Mouse (Mus musculus): ENCODE data around the gene Gm3173. TPM values are rescaled to one million over a fixed set of nuclear protein-coding genes. Genes with fewer than 3 reads are reported as not detected.
"Not testable (repeated sequence)": the region's sequence is repeated elsewhere in the genome, so short reads cannot be mapped to it uniquely, and the experiment has no call there.

Gene Gm3173
- total RNA-seq (2012; rRNA removed): not detected in 2 replicates

DNA sequence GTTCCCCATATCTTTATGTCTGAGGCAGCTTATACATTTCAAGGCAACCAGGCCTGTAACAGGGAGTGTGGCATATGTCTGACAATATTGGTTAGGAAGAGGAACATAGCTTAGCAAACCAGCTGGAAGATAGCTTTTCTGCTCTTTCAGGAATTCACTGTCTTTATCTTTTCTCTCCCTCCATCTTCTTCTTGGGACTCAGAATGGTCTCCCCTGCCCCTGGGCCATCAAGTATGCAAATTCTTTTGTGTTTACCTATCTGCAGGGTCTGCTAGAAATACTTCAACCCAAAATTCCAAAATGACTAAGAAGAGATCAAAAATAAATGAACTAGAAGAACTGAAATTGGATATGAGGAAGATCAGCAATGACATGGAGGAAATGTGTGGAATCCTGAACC lies at the start of gene Gm3173:
Gene Gm3173, plus strand, starts transcription at position 301 of the 400 bp plus-strand sequence.
- H3K9me3 ChIP-seq (ENCODE audit: control insufficient read depth, insufficient read depth, low read depth, low read length); H3K36me3 ChIP-seq (ENCODE audit: control insufficient read depth, insufficient read depth, low read length, poor library complexity, severe bottlenecking); H3K4me1 ChIP-seq (ENCODE audit: control insufficient read depth in 2 of 2, insufficient read depth in 2 of 2, low read length in 2 of 2, poor library complexity in 1 of 2); H3K27ac ChIP-seq (ENCODE audit: insufficient read depth, low read depth, low read length, poor library complexity, severe bottlenecking); H3K9ac ChIP-seq (ENCODE audit: insufficient read depth, low read depth, low read length, poor library complexity, severe bottlenecking); H3K4me3 ChIP-seq (ENCODE audit: insufficient read depth in 1 of 2, low read depth in 1 of 2, low read length in 2 of 2, poor library complexity in 1 of 2, severe bottlenecking in 1 of 2); in situ Hi-C loops (cut with MboI; ENCODE audit: low sequenced_read_pairs in 2 of 2, unreplicated experiment in 2 of 2); DNase-seq (ENCODE audit: low read depth, low spot score): not testable (repeated sequence)

DNA sequence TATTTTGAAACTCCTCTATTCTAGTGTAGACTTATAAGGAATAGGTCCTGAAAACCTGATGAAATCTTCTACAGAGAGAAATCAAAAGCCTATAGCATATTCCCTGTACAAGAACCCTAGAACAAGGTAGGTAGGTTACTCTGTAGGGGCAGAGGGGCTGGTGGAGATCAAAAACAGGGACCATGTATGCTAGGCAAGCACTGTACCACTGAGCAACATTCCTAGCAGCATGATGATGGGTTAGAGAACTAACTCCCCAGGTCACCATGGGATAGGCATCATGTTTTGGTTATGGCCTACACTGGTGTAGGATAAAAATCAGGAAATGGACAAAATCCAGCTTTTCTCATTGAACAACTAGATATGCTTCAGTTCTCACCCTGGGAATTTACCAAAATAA lies 45.2 kb upstream of the Gm3173 start:
- in situ Hi-C loops (cut with MboI; ENCODE audit: low sequenced_read_pairs in 2 of 2, unreplicated experiment in 2 of 2); H3K9me3 ChIP-seq (ENCODE audit: control insufficient read depth, insufficient read depth, low read depth, low read length); H3K4me3 ChIP-seq (ENCODE audit: insufficient read depth in 1 of 2, low read depth in 1 of 2, low read length in 2 of 2, poor library complexity in 1 of 2, severe bottlenecking in 1 of 2); H3K4me1 ChIP-seq (ENCODE audit: control insufficient read depth in 2 of 2, insufficient read depth in 2 of 2, low read length in 2 of 2, poor library complexity in 1 of 2); H3K27ac ChIP-seq (ENCODE audit: insufficient read depth, low read depth, low read length, poor library complexity, severe bottlenecking); DNase-seq (ENCODE audit: low read depth, low spot score); H3K36me3 ChIP-seq (ENCODE audit: control insufficient read depth, insufficient read depth, low read length, poor library complexity, severe bottlenecking); H3K9ac ChIP-seq (ENCODE audit: insufficient read depth, low read depth, low read length, poor library complexity, severe bottlenecking): not testable (repeated sequence)

DNA sequence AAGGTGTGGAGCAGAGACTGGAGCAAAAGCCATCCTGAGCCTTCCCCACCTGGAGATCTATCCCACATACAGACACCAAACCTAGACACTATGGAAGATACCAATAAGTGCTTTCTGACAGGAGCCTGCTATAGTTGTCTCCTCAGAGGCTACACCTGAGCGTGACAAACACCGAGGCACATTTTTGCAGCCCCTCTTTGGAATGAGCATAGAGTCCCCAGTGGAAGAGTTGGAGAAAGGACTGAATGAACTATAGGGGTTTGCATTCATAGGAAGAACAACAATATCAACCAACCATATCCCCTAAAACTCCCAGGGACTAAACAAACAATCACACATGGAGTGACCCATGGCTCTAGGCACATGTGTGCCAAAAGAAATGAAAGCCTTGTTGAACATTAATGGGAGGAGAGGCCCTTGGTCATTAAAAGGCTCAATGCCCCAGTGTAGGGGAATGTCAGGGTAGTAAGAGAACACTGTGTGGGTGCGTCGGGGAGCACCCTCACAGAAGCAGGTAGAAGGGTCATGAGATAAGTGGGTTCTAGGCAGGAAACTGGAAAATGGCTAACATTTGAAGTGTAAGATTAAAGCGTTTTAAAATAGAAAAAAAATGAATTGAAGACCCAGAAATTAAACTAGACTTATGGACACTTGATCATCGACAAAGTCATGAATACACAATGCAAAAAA lies 37.8 kb upstream of the Gm3173 start:
- H3K4me1 ChIP-seq (ENCODE audit: control insufficient read depth in 2 of 2, insufficient read depth in 2 of 2, low read length in 2 of 2, poor library complexity in 1 of 2); H3K27ac ChIP-seq (ENCODE audit: insufficient read depth, low read depth, low read length, poor library complexity, severe bottlenecking); H3K9ac ChIP-seq (ENCODE audit: insufficient read depth, low read depth, low read length, poor library complexity, severe bottlenecking); H3K36me3 ChIP-seq (ENCODE audit: control insufficient read depth, insufficient read depth, low read length, poor library complexity, severe bottlenecking); DNase-seq (ENCODE audit: low read depth, low spot score); H3K4me3 ChIP-seq (ENCODE audit: insufficient read depth in 1 of 2, low read depth in 1 of 2, low read length in 2 of 2, poor library complexity in 1 of 2, severe bottlenecking in 1 of 2); H3K9me3 ChIP-seq (ENCODE audit: control insufficient read depth, insufficient read depth, low read depth, low read length); in situ Hi-C loops (cut with MboI; ENCODE audit: low sequenced_read_pairs in 2 of 2, unreplicated experiment in 2 of 2): not testable (repeated sequence)

DNA sequence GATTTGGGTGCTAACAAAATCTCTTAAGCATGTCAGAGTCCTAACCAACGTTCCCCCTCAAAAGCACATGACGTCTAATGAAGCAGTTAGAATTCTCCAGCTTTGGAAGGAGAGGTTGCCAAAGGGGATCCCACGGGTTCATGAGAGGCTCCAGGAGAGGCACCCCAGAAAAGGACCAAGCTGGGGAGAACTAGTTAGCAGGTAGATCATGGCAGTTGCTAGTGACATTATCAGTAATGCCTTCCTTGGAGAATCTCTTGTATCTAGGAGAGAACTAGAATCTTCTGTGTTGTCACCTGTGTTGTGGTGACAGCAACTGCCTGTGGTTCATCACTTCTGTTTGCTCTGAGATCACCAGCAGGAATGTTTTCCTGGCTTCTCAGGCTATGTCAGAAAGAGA lies 33.6 kb upstream of the Gm3173 start, which contains the start of gene Gm3159:
Gene Gm3159, plus strand, starts transcription at position 301 of the 400 bp plus-strand sequence.
- in situ Hi-C loops (cut with MboI; ENCODE audit: low sequenced_read_pairs in 2 of 2, unreplicated experiment in 2 of 2); H3K4me3 ChIP-seq (ENCODE audit: insufficient read depth in 1 of 2, low read depth in 1 of 2, low read length in 2 of 2, poor library complexity in 1 of 2, severe bottlenecking in 1 of 2); DNase-seq (ENCODE audit: low read depth, low spot score); H3K9me3 ChIP-seq (ENCODE audit: control insufficient read depth, insufficient read depth, low read depth, low read length); H3K9ac ChIP-seq (ENCODE audit: insufficient read depth, low read depth, low read length, poor library complexity, severe bottlenecking); H3K36me3 ChIP-seq (ENCODE audit: control insufficient read depth, insufficient read depth, low read length, poor library complexity, severe bottlenecking); H3K4me1 ChIP-seq (ENCODE audit: control insufficient read depth in 2 of 2, insufficient read depth in 2 of 2, low read length in 2 of 2, poor library complexity in 1 of 2); H3K27ac ChIP-seq (ENCODE audit: insufficient read depth, low read depth, low read length, poor library complexity, severe bottlenecking): not testable (repeated sequence)

DNA sequence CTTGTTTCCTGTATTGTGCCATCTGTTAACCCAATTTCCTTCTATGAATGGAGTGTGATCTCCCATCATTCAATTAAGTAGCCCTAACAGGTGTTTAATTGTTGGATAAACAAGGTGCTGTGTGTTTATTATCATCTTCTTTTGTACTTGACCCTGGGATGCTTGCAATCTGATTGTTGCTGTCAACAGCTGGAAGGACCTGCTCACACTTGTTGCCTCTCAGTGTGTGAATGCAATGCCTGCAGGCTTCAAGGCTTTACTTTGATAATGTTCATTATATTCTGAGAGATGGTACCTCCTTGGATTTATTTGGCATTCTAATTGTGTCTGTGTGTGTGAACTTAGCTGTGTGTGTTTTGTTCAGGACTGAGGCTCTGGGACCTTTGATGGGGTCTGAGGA lies 32.2 kb upstream of the Gm3173 start:
- H3K4me1 ChIP-seq (ENCODE audit: control insufficient read depth in 2 of 2, insufficient read depth in 2 of 2, low read length in 2 of 2, poor library complexity in 1 of 2); H3K36me3 ChIP-seq (ENCODE audit: control insufficient read depth, insufficient read depth, low read length, poor library complexity, severe bottlenecking); H3K9me3 ChIP-seq (ENCODE audit: control insufficient read depth, insufficient read depth, low read depth, low read length); H3K27ac ChIP-seq (ENCODE audit: insufficient read depth, low read depth, low read length, poor library complexity, severe bottlenecking); in situ Hi-C loops (cut with MboI; ENCODE audit: low sequenced_read_pairs in 2 of 2, unreplicated experiment in 2 of 2); H3K4me3 ChIP-seq (ENCODE audit: insufficient read depth in 1 of 2, low read depth in 1 of 2, low read length in 2 of 2, poor library complexity in 1 of 2, severe bottlenecking in 1 of 2); DNase-seq (ENCODE audit: low read depth, low spot score); H3K9ac ChIP-seq (ENCODE audit: insufficient read depth, low read depth, low read length, poor library complexity, severe bottlenecking): not testable (repeated sequence)

DNA sequence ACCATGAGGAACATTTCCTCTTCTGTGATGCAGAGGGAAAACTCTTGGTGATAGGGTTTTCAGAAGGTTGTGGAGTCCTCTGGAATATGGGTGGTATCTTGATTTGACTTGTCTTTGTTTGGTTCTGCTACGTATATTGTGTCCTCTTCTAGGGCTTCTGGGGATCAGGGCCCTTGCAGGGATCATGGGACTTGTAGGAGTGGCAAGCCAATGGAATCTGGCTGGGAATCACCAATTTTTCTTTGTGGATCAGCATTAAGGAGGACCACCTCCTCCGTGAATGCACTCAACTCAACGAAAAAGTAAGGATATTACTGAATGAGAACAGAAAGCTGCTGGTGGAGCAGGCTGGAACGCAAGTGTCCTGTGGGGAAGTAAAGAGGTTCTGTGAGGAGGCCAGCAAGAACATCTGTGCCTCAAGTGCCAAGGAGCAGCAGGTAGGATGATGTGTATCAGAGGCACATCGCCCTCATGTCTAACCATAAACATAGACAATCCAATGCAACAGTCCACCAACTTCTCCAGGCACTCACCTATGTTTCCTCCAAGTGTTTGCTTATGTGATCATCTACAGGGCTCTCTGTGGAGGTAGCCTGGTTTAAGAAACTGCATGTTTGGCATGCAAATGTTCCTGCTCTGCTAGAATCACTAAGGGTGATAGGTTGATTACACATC lies 30.5 kb upstream of the Gm3173 start:
- H3K4me1 ChIP-seq (ENCODE audit: control insufficient read depth in 2 of 2, insufficient read depth in 2 of 2, low read length in 2 of 2, poor library complexity in 1 of 2); in situ Hi-C loops (cut with MboI; ENCODE audit: low sequenced_read_pairs in 2 of 2, unreplicated experiment in 2 of 2); H3K9me3 ChIP-seq (ENCODE audit: control insufficient read depth, insufficient read depth, low read depth, low read length); H3K9ac ChIP-seq (ENCODE audit: insufficient read depth, low read depth, low read length, poor library complexity, severe bottlenecking); DNase-seq (ENCODE audit: low read depth, low spot score); H3K27ac ChIP-seq (ENCODE audit: insufficient read depth, low read depth, low read length, poor library complexity, severe bottlenecking); H3K4me3 ChIP-seq (ENCODE audit: insufficient read depth in 1 of 2, low read depth in 1 of 2, low read length in 2 of 2, poor library complexity in 1 of 2, severe bottlenecking in 1 of 2); H3K36me3 ChIP-seq (ENCODE audit: control insufficient read depth, insufficient read depth, low read length, poor library complexity, severe bottlenecking): not testable (repeated sequence)

DNA sequence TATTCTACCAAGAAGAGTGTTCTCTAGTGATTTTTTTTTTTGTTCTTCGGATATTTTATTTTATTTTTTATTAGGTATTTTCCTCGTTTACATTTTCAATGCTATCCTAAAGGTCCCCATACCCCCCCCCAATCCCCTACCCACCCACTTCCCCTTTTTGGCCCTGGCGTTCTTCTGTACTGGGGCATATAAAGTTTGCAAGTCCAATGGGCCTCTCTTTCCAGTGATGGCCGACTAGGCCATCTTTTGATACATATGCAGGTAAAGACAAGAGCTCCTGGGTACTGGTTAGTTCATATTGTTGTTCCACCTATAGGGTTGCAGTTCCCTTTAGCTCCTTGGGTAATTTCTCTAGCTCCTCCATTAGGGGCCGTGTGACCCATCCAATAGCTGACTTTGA lies 29.5 kb upstream of the Gm3173 start:
- H3K9ac ChIP-seq (ENCODE audit: insufficient read depth, low read depth, low read length, poor library complexity, severe bottlenecking); H3K4me3 ChIP-seq (ENCODE audit: insufficient read depth in 1 of 2, low read depth in 1 of 2, low read length in 2 of 2, poor library complexity in 1 of 2, severe bottlenecking in 1 of 2); H3K4me1 ChIP-seq (ENCODE audit: control insufficient read depth in 2 of 2, insufficient read depth in 2 of 2, low read length in 2 of 2, poor library complexity in 1 of 2); in situ Hi-C loops (cut with MboI; ENCODE audit: low sequenced_read_pairs in 2 of 2, unreplicated experiment in 2 of 2); H3K27ac ChIP-seq (ENCODE audit: insufficient read depth, low read depth, low read length, poor library complexity, severe bottlenecking); H3K9me3 ChIP-seq (ENCODE audit: control insufficient read depth, insufficient read depth, low read depth, low read length); H3K36me3 ChIP-seq (ENCODE audit: control insufficient read depth, insufficient read depth, low read length, poor library complexity, severe bottlenecking); DNase-seq (ENCODE audit: low read depth, low spot score): not testable (repeated sequence)

DNA sequence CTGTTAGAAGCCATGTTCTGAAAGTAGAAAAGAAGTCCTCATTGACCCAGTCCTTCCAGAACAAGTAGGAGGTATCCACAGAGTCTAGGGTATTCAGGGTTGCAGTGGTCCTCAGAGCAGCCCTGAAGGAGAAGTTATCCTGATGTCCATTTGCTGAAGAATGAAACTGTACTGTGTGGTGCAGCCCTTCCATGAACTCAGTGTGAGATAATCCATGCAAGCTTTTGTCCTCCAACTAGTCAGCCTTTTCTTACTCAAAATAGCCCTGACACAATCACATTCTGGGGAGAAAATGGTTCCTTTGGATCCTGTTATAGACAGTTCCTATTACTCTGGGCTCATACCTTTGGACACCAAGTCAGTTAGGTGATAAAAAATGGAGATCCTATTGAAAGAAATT lies 27.0 kb upstream of the Gm3173 start:
- DNase-seq (ENCODE audit: low read depth, low spot score); H3K9ac ChIP-seq (ENCODE audit: insufficient read depth, low read depth, low read length, poor library complexity, severe bottlenecking); H3K4me1 ChIP-seq (ENCODE audit: control insufficient read depth in 2 of 2, insufficient read depth in 2 of 2, low read length in 2 of 2, poor library complexity in 1 of 2); H3K4me3 ChIP-seq (ENCODE audit: insufficient read depth in 1 of 2, low read depth in 1 of 2, low read length in 2 of 2, poor library complexity in 1 of 2, severe bottlenecking in 1 of 2); H3K9me3 ChIP-seq (ENCODE audit: control insufficient read depth, insufficient read depth, low read depth, low read length); H3K27ac ChIP-seq (ENCODE audit: insufficient read depth, low read depth, low read length, poor library complexity, severe bottlenecking); in situ Hi-C loops (cut with MboI; ENCODE audit: low sequenced_read_pairs in 2 of 2, unreplicated experiment in 2 of 2); H3K36me3 ChIP-seq (ENCODE audit: control insufficient read depth, insufficient read depth, low read length, poor library complexity, severe bottlenecking): not testable (repeated sequence)

Data from ES-E14 (cell line).